In genomic region chr5:120146909-120147308, GRCm38 (mm10) we compare ENCODE assay signal across 22 mouse cellular contexts. TPM values are rescaled to one million over a fixed set of nuclear protein-coding genes. Genes with fewer than 3 reads are reported as not detected.
DNase-seq lines count a peak whose midpoint lies in the region; ATAC-seq lines count a peak whose summit lies in the region.
"Had no signal": no experiment of that assay in that cellular context is flagged by ENCODE, and none has a peak within 500 bp of the region (broad histone marks: within the 10 kb centered on the region; RNA-seq: fewer than 3 reads in every experiment).

No protein-coding gene starts in this region.

- H3K4me2 ChIP-seq in forebrain, embryonic 14.5 days (ENCODE audit: low read length) = no peak overlapping the region
- H3K4me2 ChIP-seq in kidney, embryonic 16.5 days (replicated peaks; ENCODE audit: low read depth, low read length) = no peak overlapping the region
- no peak overlapping the region for H3K4me2 ChIP-seq in embryonic facial prominence, embryonic 11.5 days (ENCODE audit: low read depth, low read length)
- no peak overlapping the region for H3K4me2 ChIP-seq in midbrain, embryonic 14.5 days (ENCODE audit: low read length)
- H3K4me2 ChIP-seq: forebrain, embryonic 13.5 days; heart, embryonic 15.5 days; limb, embryonic 15.5 days; liver, embryonic 15.5 days; midbrain, embryonic 12.5 days had no signal

- peaks cover 81% of the 10 kb centered on the region for H3K36me3 ChIP-seq in forebrain, embryonic 10.5 days (replicated peaks)
- peaks cover 8% of the 10 kb centered on the region; the same call in 1 of the 2 replicates for H3K36me3 ChIP-seq in forebrain, embryonic 14.5 days (ENCODE audit: control insufficient read depth, insufficient read depth, low read length)
- peaks cover 18% of the 10 kb centered on the region for H3K36me3 ChIP-seq in kidney, embryonic 16.5 days (ENCODE audit: insufficient read depth, low read length)
- no peaks in the 10 kb centered on the region; the same call in 1 of the 2 replicates for H3K36me3 ChIP-seq in embryonic facial prominence, embryonic 11.5 days (replicated peaks; ENCODE audit: control insufficient read depth, insufficient read depth, low read depth, low read length)
- 0 out of 2 replicates have a peak, but pooled peaks cover 4% of the 10 kb centered on the region for H3K36me3 ChIP-seq in midbrain, embryonic 14.5 days (ENCODE audit: control insufficient read depth, insufficient read depth, low read length)

- no peak for DNase-seq in forebrain, embryonic 10.5 days (ENCODE audit: extremely low spot score, low spot score)
- no peak for DNase-seq in forebrain, embryonic 14.5 days (ENCODE audit: low spot score)
- DNase-seq in kidney, adult 18-20 months = no peak
- DNase-seq in embryonic facial prominence, embryonic 11.5 days (ENCODE audit: low spot score) = peak; percentile 48
- no peak for DNase-seq in midbrain, embryonic 14.5 days
- no peak for DNase-seq in cerebellum, postnatal 36 days
- no peak for DNase-seq in adrenal gland, postnatal 25 days
- DNase-seq: adrenal gland, postnatal 14 days; cerebellum, adult 11-12 months; gastrocnemius, postnatal 36 days; kidney, postnatal 4 days; retina, postnatal 1 day; right cerebral cortex, postnatal 4 days had no signal

- no peak for ATAC-seq in forebrain, embryonic 14.5 days
- ATAC-seq in kidney, embryonic 16.5 days (ENCODE audit: low FRiP score, low TSS enrichment) = peak; percentile 75
- peak; percentile 50; the same call in 1 of the 2 replicates for ATAC-seq in embryonic facial prominence, embryonic 11.5 days (replicated peaks; ENCODE audit: insufficient number of reproducible peaks, low FRiP score, low TSS enrichment, low read depth)
- ATAC-seq in midbrain, embryonic 14.5 days (ENCODE audit: low FRiP score, low TSS enrichment) = no peak
- ATAC-seq: intestine, embryonic 16.5 days had no signal

- H3K4me1 ChIP-seq in forebrain, embryonic 10.5 days = peaks cover 26% of the 10 kb centered on the region
- H3K4me1 ChIP-seq in forebrain, embryonic 14.5 days (ENCODE audit: control insufficient read depth, insufficient read depth, low read length) = no peaks in the 10 kb centered on the region
- H3K4me1 ChIP-seq in kidney, embryonic 16.5 days (ENCODE audit: insufficient read depth, low read length) = peaks cover 19% of the 10 kb centered on the region; the same call in 1 of the 2 replicates
- peaks cover 3% of the 10 kb centered on the region; the same call in 1 of the 2 replicates for H3K4me1 ChIP-seq in embryonic facial prominence, embryonic 11.5 days (ENCODE audit: control insufficient read depth, insufficient read depth, low read length)
- peaks cover 4% of the 10 kb centered on the region; the same call in 1 of the 2 replicates for H3K4me1 ChIP-seq in midbrain, embryonic 14.5 days (ENCODE audit: control insufficient read depth, insufficient read depth, low read length)
- H3K4me1 ChIP-seq: heart, embryonic 15.5 days had no signal

- no peaks in the 10 kb centered on the region for H3K9me3 ChIP-seq in forebrain, embryonic 10.5 days
- H3K9me3 ChIP-seq in forebrain, embryonic 14.5 days (replicated peaks; ENCODE audit: control insufficient read depth, low read length) = no peaks in the 10 kb centered on the region
- no peaks in the 10 kb centered on the region for H3K9me3 ChIP-seq in kidney, embryonic 16.5 days (ENCODE audit: low read length)
- no peaks in the 10 kb centered on the region for H3K9me3 ChIP-seq in embryonic facial prominence, embryonic 11.5 days (replicated peaks; ENCODE audit: control insufficient read depth, low read length)
- H3K9me3 ChIP-seq in midbrain, embryonic 14.5 days (ENCODE audit: control insufficient read depth, low read length) = no peaks in the 10 kb centered on the region
- H3K9me3 ChIP-seq: forebrain, embryonic 13.5 days; G1E; heart, embryonic 15.5 days; limb, embryonic 15.5 days; liver, embryonic 15.5 days; midbrain, embryonic 12.5 days had no signal

- no peak overlapping the region for H3K4me3 ChIP-seq in forebrain, embryonic 10.5 days
- no peak overlapping the region for H3K4me3 ChIP-seq in forebrain, embryonic 14.5 days (ENCODE audit: low read depth, low read length)
- H3K4me3 ChIP-seq in kidney, embryonic 16.5 days (ENCODE audit: low read length) = no peak overlapping the region
- no peak overlapping the region for H3K4me3 ChIP-seq in embryonic facial prominence, embryonic 11.5 days (ENCODE audit: low read depth, low read length)
- H3K4me3 ChIP-seq in midbrain, embryonic 14.5 days (replicated peaks; ENCODE audit: low read depth, low read length) = no peak overlapping the region
- H3K4me3 ChIP-seq: forebrain, embryonic 13.5 days; heart, embryonic 15.5 days; limb, embryonic 15.5 days; liver, embryonic 15.5 days; midbrain, embryonic 12.5 days had no signal

- 0 out of 2 replicates have a peak, but pooled peaks cover 7% of the 10 kb centered on the region for H3K27me3 ChIP-seq in forebrain, embryonic 10.5 days (ENCODE audit: poor library complexity, severe bottlenecking)
- H3K27me3 ChIP-seq in forebrain, embryonic 14.5 days (replicated peaks; ENCODE audit: control insufficient read depth, insufficient read depth, low read length) = no peaks in the 10 kb centered on the region
- no peaks in the 10 kb centered on the region for H3K27me3 ChIP-seq in kidney, embryonic 16.5 days (ENCODE audit: insufficient read depth, low read length)
- no peaks in the 10 kb centered on the region for H3K27me3 ChIP-seq in embryonic facial prominence, embryonic 11.5 days (ENCODE audit: control insufficient read depth, insufficient read depth, low read length)
- H3K27me3 ChIP-seq in midbrain, embryonic 14.5 days (ENCODE audit: control insufficient read depth, insufficient read depth, low read length) = 0 out of 2 replicates have a peak, but pooled peaks cover 2% of the 10 kb centered on the region
- H3K27me3 ChIP-seq: forebrain, embryonic 13.5 days; heart, embryonic 15.5 days; limb, embryonic 15.5 days; liver, embryonic 15.5 days had no signal

- WGBS in forebrain, embryonic 10.5 days = 70% methylated on average over 3 of the region's 3 CpGs
- 87% methylated on average over 3 of the region's 3 CpGs for WGBS in forebrain, embryonic 14.5 days
- WGBS in kidney, embryonic 16.5 days = 37% methylated on average over 3 of the region's 3 CpGs
- 43% methylated on average over 3 of the region's 3 CpGs for WGBS in embryonic facial prominence, embryonic 11.5 days
- 83% methylated on average over 3 of the region's 3 CpGs for WGBS in midbrain, embryonic 14.5 days

- H3K27ac ChIP-seq in forebrain, embryonic 10.5 days = peak overlapping the region; percentile 81
- no peak overlapping the region for H3K27ac ChIP-seq in forebrain, embryonic 14.5 days (ENCODE audit: low read depth, low read length)
- H3K27ac ChIP-seq in kidney, embryonic 16.5 days (ENCODE audit: low read length) = no peak overlapping the region
- H3K27ac ChIP-seq in embryonic facial prominence, embryonic 11.5 days (replicated peaks; ENCODE audit: low read depth, low read length) = no peak overlapping the region
- 0 out of 2 replicates have a peak overlapping the region, but pooled peaks have one; percentile 86 for H3K27ac ChIP-seq in midbrain, embryonic 14.5 days (replicated peaks; ENCODE audit: low read depth, low read length)
- H3K27ac ChIP-seq: heart, embryonic 15.5 days; limb, embryonic 15.5 days; liver, embryonic 15.5 days; macrophage had no signal

- no peak overlapping the region for H3K9ac ChIP-seq in forebrain, embryonic 14.5 days (ENCODE audit: low read length)
- no peak overlapping the region for H3K9ac ChIP-seq in kidney, embryonic 16.5 days (replicated peaks; ENCODE audit: low read length)
- H3K9ac ChIP-seq in embryonic facial prominence, embryonic 11.5 days (replicated peaks; ENCODE audit: low read length) = no peak overlapping the region
- no peak overlapping the region for H3K9ac ChIP-seq in midbrain, embryonic 14.5 days (replicated peaks; ENCODE audit: low read length)
- H3K9ac ChIP-seq: heart, embryonic 15.5 days; limb, embryonic 15.5 days; liver, embryonic 15.5 days had no signal

RNA-seq across cellular contexts. Expression of gene Rbm19, which starts 30.6 kb away (rescaled TPM):
- polyA plus RNA-seq in forebrain, embryonic 10.5 days (2016; fragmentation: Nextera tagmentation; extraction: Ambion mirVana) = 36.2 and 38.4 TPM in 2 replicates
- polyA plus RNA-seq in forebrain, embryonic 14.5 days (2014; fragmentation: Nextera tagmentation; extraction: Ambion mirVana) = 12.8 and 15.0 TPM in 2 replicates
- 26.0 and 28.1 TPM in 2 replicates for polyA plus RNA-seq in kidney, embryonic 16.5 days (2015; fragmentation: Nextera tagmentation; extraction: Ambion mirVana)
- polyA plus RNA-seq in embryonic facial prominence, embryonic 11.5 days (2014; fragmentation: Nextera tagmentation; extraction: Ambion mirVana) = 22.9 and 27.0 TPM in 2 replicates
- polyA plus RNA-seq in midbrain, embryonic 14.5 days (2014; fragmentation: Nextera tagmentation; extraction: Ambion mirVana) = 16.0 and 16.2 TPM in 2 replicates
- 19.1 and 25.0 TPM in 2 replicates for total RNA-seq in adrenal gland, postnatal 25 days (2021)

Comparison
In these comparisons a context has a peak if more than half of its experiments do, and no peak if none do; other contexts are left out.
1. H3K27ac ChIP-seq: peak in forebrain, embryonic 10.5 days (single experiment) and midbrain, embryonic 14.5 days (single experiment); none in forebrain, embryonic 14.5 days (single experiment), kidney, embryonic 16.5 days (single experiment) and embryonic facial prominence, embryonic 11.5 days (single experiment).
2. ATAC-seq: peak in kidney, embryonic 16.5 days (single experiment) and embryonic facial prominence, embryonic 11.5 days (single experiment); none in forebrain, embryonic 14.5 days (single experiment) and midbrain, embryonic 14.5 days (single experiment).